Mouse (Mus musculus) G1E (cell line): Measurements from ENCODE around the gene Akr1b3.

ENCODE experiments used
- CTCF ChIP-seq: IDR thresholded peaks from 2 replicates; pipeline ENCODE4 v1.5.1; 2012; ENCODE audit warnings: low read depth, low read length, inconsistent platforms, mixed read lengths
- GATA1 ChIP-seq: IDR thresholded peaks from 2 replicates; pipeline ENCODE4 v1.6.1; 2012; ENCODE audit warnings: borderline replicate concordance, low read length, inconsistent platforms, mixed read lengths
- GATA2 ChIP-seq: IDR thresholded peaks from 2 replicates; pipeline ENCODE4 v1.6.1; 2012; ENCODE audit warnings: low read depth, low read length, inconsistent platforms, borderline replicate concordance
- POLR2AphosphoS5 ChIP-seq: IDR thresholded peaks from 2 replicates; pipeline ENCODE4 v1.6.1; 2012; ENCODE audit warnings: low read depth, low read length, inconsistent platforms; ENCODE audit not compliant: insufficient replicate concordance
- TAL1 ChIP-seq: conservative IDR thresholded peaks from 2 replicates; pipeline ENCODE4 v1.6.1; 2012; ENCODE audit warnings: low read depth, low read length, inconsistent platforms, mixed read lengths

- TF ChIP-seq CTCF, result no peak
- no peak for TF ChIP-seq TAL1
- TF ChIP-seq GATA1, result no peak
- TF ChIP-seq GATA2, result no peak
- no peak for TF ChIP-seq POLR2AphosphoS5
Measured at GRCm38 (mm10) chr6:34353658-34354353, 36.5 kb upstream of the Akr1b3 start, which contains the start of gene Akr1b8.
